ENCODE assay signal across 9 mouse cellular contexts in the genomic region with DNA sequence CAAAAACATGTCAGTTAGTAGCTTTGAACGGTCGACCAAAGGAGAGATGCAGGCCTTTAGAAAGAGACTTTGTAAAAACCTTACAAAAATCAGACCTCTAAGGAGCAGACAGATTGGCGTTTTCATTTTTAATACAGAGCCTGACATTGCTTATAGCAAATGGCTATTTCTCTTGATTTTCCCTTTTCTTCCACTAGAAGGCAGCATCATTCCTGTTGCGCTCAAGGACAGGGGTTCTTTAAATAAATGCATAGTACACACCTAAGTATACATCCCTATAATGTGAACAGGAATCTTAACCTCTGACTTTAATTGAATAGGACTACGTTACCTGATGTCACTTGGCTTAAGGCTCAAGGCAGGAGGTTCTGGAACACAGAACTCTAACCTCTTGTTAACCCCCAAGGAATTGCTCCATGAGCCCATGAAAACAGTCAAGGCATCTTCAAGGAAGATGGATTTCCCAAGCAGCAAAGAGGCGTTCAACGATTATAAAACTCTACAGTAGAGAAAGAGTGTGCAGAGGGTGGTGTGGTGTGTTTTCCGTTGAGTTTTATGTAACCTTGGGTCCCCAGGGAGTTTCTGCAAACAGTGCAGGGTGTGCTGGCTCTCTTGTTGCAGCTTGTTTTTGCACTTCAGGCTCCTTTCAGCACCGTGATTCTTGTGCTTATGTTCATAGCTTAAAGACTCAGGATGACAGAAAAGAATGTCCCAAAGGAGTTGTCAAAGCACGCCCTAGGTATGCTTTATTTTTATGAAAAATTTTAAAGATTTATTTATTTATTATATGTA.
DNase-seq lines count a peak whose midpoint lies in the region.
"Had no signal": no experiment of that assay in that cellular context is flagged by ENCODE, and none has a peak within 500 bp of the region (broad histone marks: within the 10 kb centered on the region; RNA-seq: fewer than 3 reads in every experiment).

No protein-coding gene starts in this region.

- DNase-seq in heart, adult 18-20 months: peak; percentile 54 to 58
- no peak for DNase-seq in heart, postnatal 4 days
- DNase-seq in lung, postnatal 25 days (ENCODE audit: low spot score): peak; percentile 54
- no peak for DNase-seq in lung, adult 18-20 months
- peak; percentile 78 for DNase-seq in adipocyte (ENCODE audit: low spot score)
- DNase-seq in skeletal muscle tissue, adult 2 months (ENCODE audit: low read depth, low spot score): peak; percentile 55
- no peak for DNase-seq in right cerebral cortex, adult 18-20 months
- DNase-seq in thymus, postnatal 25 days: no peak
- DNase-seq: lung, postnatal 14 days had no signal

Comparison
In these comparisons a context has a peak if more than half of its experiments do, and no peak if none do; other contexts are left out.
1. DNase-seq: peak in heart, adult 18-20 months (2 of 2), lung, postnatal 25 days (single experiment), adipocyte (single experiment) and skeletal muscle tissue, adult 2 months (single experiment); none in heart, postnatal 4 days (single experiment), lung, adult 18-20 months (0 of 2), right cerebral cortex, adult 18-20 months (single experiment) and thymus, postnatal 25 days (single experiment).